Mouse (Mus musculus) CH12F3 (cell line): ENCODE results near the gene Tcap.

Source experiments
- in situ Hi-C: fragments of 300-500 bp; cut with MboI; formaldehyde crosslinking; loops from 2 replicates; pipeline ENCODE4 v1.14.3; 2020; ENCODE audit warnings: low sequenced_read_pairs

Gene Tcap

GRCm38 (mm10) chr11:98354445-98354844 lies 29.2 kb upstream of the Tcap start:
- in situ Hi-C loops = no loop called here

- in situ Hi-C loops = no loop called here
Measured at GRCm38 (mm10) chr11:98355732-98356299, 27.8 kb upstream of the Tcap start.

- in situ Hi-C loops = no loop called here
Measured at GRCm38 (mm10) chr11:98356625-98357394, 26.8 kb upstream of the Tcap start.

- in situ Hi-C loops = no loop called here
Measured at GRCm38 (mm10) chr11:98357396-98358160, 26.0 kb upstream of the Tcap start.

- in situ Hi-C loops = no loop called here
Measured at GRCm38 (mm10) chr11:98358161-98359083, 25.2 kb upstream of the Tcap start, which contains the start of gene Stard3. Gene Stard3 (plus strand): TSS chr11:98358368.

GRCm38 (mm10) chr11:98360866-98361521 lies 22.6 kb upstream of the Tcap start:
- in situ Hi-C loops = no loop called here

GRCm38 (mm10) chr11:98363817-98364216 lies 19.8 kb upstream of the Tcap start:
- in situ Hi-C loops = no loop called here

GRCm38 (mm10) chr11:98364410-98364809 lies 19.2 kb upstream of the Tcap start:
- in situ Hi-C loops = no loop called here

- in situ Hi-C loops = no loop called here
Measured at GRCm38 (mm10) chr11:98366290-98366689, 17.3 kb upstream of the Tcap start.

- in situ Hi-C loops = no loop called here
Measured at GRCm38 (mm10) chr11:98367171-98367862, 16.3 kb upstream of the Tcap start.

GRCm38 (mm10) chr11:98367863-98368186 lies 15.8 kb upstream of the Tcap start:
- in situ Hi-C loops = no loop called here

GRCm38 (mm10) chr11:98369337-98369736 lies 14.3 kb upstream of the Tcap start:
- in situ Hi-C loops = no loop called here

GRCm38 (mm10) chr11:98370588-98370987 lies 13.0 kb upstream of the Tcap start:
- in situ Hi-C loops = no loop called here

- in situ Hi-C loops = no loop called here
Measured at GRCm38 (mm10) chr11:98371556-98372240, 11.9 kb upstream of the Tcap start.

- in situ Hi-C loops = no loop called here
Measured at GRCm38 (mm10) chr11:98372406-98372805, 11.2 kb upstream of the Tcap start.

GRCm38 (mm10) chr11:98373244-98373643 lies 10.4 kb upstream of the Tcap start:
- in situ Hi-C loops = no loop called here

- in situ Hi-C loops = no loop called here
Measured at GRCm38 (mm10) chr11:98374266-98374665, 9.3 kb upstream of the Tcap start.

- in situ Hi-C loops = no loop called here
Measured at GRCm38 (mm10) chr11:98376756-98377155, 6.9 kb upstream of the Tcap start.

- in situ Hi-C loops = no loop called here
Measured at GRCm38 (mm10) chr11:98377787-98378186, 5.8 kb upstream of the Tcap start.
